Mouse (Mus musculus) kidney, adult 2 months (tissue): Measurements from ENCODE around the gene Epas1.

ENCODE experiments used
- CTCF ChIP-seq: fragments of 200-500 bp; conservative IDR thresholded peaks from 2 replicates; pipeline ENCODE4 v1.5.1; 2011; ENCODE audit warnings: low read depth, mild to moderate bottlenecking, control low read depth, low read length, moderate library complexity, mixed read lengths; ENCODE audit not compliant: insufficient read depth, insufficient read length
- POLR2A ChIP-seq: fragments of 200-500 bp; IDR thresholded peaks from one replicate; pipeline ENCODE4 v1.6.1; 2011; ENCODE audit warnings: low read depth, low read length, control low read depth

GRCm38 (mm10) chr17:86779191-86780130, 26.0 kb downstream of the Epas1 start:
- no peak for TF ChIP-seq CTCF
- TF ChIP-seq POLR2A: no peak
